Mouse (Mus musculus) intestine, embryonic 15.5 days (tissue): ENCODE measurements around the gene Chn2. TPM values are rescaled to one million over a fixed set of nuclear protein-coding genes. Genes with fewer than 3 reads are reported as not detected.

Source experiments
- ATAC-seq: fragments of 200-750 bp; cut with Nextera tagmentation; 2 replicates; pipeline ENCODE4 v1.8.0; 2017; ENCODE audit warnings: moderate TSS enrichment, moderate library complexity
- H3K27ac ChIP-seq: fragments of 300-500 bp; sonication (generic); 2 replicates; pipeline ENCODE4 v1.5.1; 2015; ENCODE audit warnings: mild to moderate bottlenecking, inconsistent platforms
- H3K27me3 ChIP-seq: fragments of 300-500 bp; sonication (generic); replicated peaks from 2 replicates; pipeline ENCODE4 v1.6.1; 2015; ENCODE audit warnings: inconsistent platforms
- H3K36me3 ChIP-seq: fragments of 300-500 bp; sonication (generic); 2 replicates; pipeline ENCODE4 v1.6.1; 2015; ENCODE audit warnings: inconsistent platforms
- H3K4me1 ChIP-seq: fragments of 300-500 bp; sonication (generic); replicated peaks from 2 replicates; pipeline ENCODE4 v1.6.1; 2015; ENCODE audit warnings: inconsistent platforms
- H3K4me2 ChIP-seq: fragments of 300-500 bp; sonication (generic); replicated peaks from 2 replicates; pipeline ENCODE4 v1.6.1; 2015; ENCODE audit warnings: mild to moderate bottlenecking, inconsistent platforms
- H3K4me3 ChIP-seq: fragments of 300-500 bp; sonication (generic); replicated peaks from 2 replicates; pipeline ENCODE4 v1.5.1; 2015; ENCODE audit warnings: inconsistent platforms
- H3K9ac ChIP-seq: fragments of 300-500 bp; sonication (generic); 2 replicates; pipeline ENCODE4 v1.6.1; 2015; ENCODE audit warnings: inconsistent platforms
- H3K9me3 ChIP-seq: fragments of 300-500 bp; sonication (generic); 2 replicates; pipeline ENCODE4 v1.6.1; 2016; ENCODE audit warnings: inconsistent platforms
- WGBS: fragments of 180-500 bp; shearing (Covaris S2); methylation state at CpG from one replicate; pipeline ENCODE4 v1.1.7; 2015; 5-methylcytosine and 5-hydroxymethylcytosine counted together
- polyA plus RNA-seq: library from polyadenylated mRNA; unstranded; fragments of >200 nt; fragmentation: Nextera tagmentation; extraction: Ambion mirVana; gene quantifications from 2 replicates; pipeline ENCODE4 v1.2.1, GENCODE M21; 2015

Chn2 gene
- polyA plus RNA-seq, 1 experiment from 2014 or later = 20.8 TPM

DNA sequence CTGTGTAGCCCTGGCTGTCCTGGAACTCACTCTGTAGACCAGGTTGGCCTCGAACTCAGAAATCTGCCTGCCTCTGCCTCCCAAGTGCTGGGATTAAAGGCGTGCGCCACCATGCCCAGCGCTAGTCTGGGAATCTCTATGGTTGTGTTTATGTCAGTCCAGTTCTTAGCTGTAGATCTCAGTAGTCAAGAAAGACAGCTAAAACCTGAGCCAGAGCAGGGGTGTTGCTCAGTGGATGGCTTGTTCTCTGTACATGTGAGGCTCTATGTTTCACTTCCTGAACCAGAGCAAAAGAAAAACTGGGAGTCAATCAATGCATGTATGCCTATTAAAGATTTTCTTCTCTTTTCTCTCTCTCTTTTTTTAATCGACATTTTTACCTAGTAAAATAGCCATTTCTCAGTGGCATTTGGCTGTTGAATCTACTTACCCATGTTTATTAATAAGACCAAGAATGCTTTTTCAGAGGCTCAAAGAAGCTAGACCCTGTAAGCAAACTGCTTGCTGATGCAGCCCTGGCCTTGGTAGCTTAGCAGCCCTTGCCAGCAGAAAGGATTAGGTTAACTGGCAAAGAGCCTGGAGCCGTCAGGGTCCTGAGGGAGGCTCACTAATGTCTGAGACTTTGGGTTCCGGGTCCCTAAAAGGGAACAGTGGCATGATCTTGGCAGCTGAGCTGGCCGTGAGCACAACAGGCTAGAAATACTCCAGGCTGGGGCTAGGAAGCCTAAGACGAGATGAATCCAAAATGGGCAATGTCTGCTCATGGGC, 87.1 kb downstream of the Chn2 start:
- Histone ChIP-seq H3K4me3 (no peak overlapping the region), H3K27me3 (no peaks in the 10 kb centered on the region), H3K36me3 (no peaks in the 10 kb centered on the region), H3K9ac (no peak overlapping the region), H3K27ac (no peak overlapping the region), H3K4me2 (no peak overlapping the region), H3K9me3 (no peaks in the 10 kb centered on the region), H3K4me1 (peaks cover 12% of the 10 kb centered on the region)
- ATAC-seq = no peak
- WGBS = 83% methylated on average over 9 of the region's 9 CpGs

DNA sequence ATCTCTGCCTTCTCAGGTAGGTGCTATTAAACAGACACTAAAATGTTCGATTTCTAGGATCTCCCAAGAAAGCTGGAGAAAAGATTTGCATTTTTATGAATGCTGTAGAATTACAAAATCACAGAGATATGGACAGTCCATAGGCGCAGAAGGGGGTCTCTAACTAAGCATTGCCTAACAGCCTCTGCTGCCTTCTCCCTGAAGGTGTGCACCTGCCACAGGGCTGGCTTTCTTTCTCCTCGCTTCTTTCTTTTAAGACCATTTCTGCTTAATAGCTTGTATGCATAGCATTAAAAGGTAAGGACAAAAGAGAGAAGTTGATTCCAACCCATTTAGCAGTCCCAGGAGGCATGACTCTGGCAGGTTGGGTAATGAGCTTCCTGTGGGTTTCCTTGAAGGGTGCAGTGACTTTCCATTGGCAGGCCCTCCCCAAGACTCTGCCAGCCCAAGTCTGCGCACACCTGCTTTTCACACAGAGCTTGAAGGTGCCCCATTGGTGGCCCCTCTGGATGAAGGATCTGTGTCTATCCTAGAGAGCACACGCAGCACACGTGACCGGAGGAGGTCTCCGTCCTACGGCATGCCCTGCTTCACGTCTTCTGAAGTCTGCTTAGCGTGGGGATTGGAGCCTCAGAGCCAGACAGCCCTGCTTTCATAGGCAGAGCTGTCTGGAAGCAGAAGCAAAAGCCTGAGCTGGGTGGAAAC, 87.8 kb downstream of the Chn2 start:
- 76% methylated on average over 11 of the region's 11 CpGs for WGBS
- Histone ChIP-seq H3K9ac (no peak overlapping the region; the same call in 1 of the 2 replicates), H3K4me2 (no peak overlapping the region), H3K4me3 (no peak overlapping the region), H3K27me3 (no peaks in the 10 kb centered on the region), H3K4me1 (peaks cover 12% of the 10 kb centered on the region), H3K27ac (no peak overlapping the region), H3K36me3 (no peaks in the 10 kb centered on the region), H3K9me3 (no peaks in the 10 kb centered on the region)
- ATAC-seq = no peak

DNA sequence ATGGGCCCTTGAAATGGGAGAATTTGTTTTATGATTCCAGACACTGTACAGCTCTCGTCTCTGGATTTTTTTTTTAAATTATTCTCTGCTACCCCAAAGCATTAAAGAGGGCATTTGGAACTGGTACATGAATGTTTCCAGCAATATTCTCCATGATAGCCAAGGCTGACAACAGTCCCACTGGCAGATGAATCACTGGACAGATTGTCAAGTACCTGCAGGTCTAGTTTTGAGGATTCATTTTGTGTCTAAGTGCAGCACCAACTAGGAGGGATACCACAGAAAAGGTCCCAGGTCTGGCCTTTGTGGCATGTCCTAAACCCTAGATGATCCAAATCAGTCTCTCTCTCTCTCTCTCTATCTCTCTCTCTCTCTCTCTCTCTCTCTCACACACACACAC, 89.3 kb downstream of the Chn2 start:
- no peak overlapping the region for H3K27ac ChIP-seq
- peaks cover 12% of the 10 kb centered on the region for H3K4me1 ChIP-seq
- no peak overlapping the region for H3K9ac ChIP-seq
- no peaks in the 10 kb centered on the region for H3K9me3 ChIP-seq
- no peaks in the 10 kb centered on the region for H3K36me3 ChIP-seq
- no peak for ATAC-seq
- no peaks in the 10 kb centered on the region for H3K27me3 ChIP-seq
- WGBS = 72% methylated on average over 1 of the region's 1 CpGs
- H3K4me2 ChIP-seq = no peak overlapping the region
- no peak overlapping the region for H3K4me3 ChIP-seq

GRCm38 (mm10) chr6:54129570-54129969, 90.2 kb downstream of the Chn2 start:
- no peak overlapping the region for H3K4me2 ChIP-seq
- H3K9me3 ChIP-seq = no peaks in the 10 kb centered on the region
- no peak overlapping the region for H3K4me3 ChIP-seq
- no peak overlapping the region for H3K27ac ChIP-seq
- 82% methylated on average over 2 of the region's 2 CpGs for WGBS
- H3K9ac ChIP-seq = no peak overlapping the region
- no peaks in the 10 kb centered on the region for H3K36me3 ChIP-seq
- peaks cover 12% of the 10 kb centered on the region for H3K4me1 ChIP-seq
- no peak for ATAC-seq
- H3K27me3 ChIP-seq = no peaks in the 10 kb centered on the region

GRCm38 (mm10) chr6:54130881-54131280, 91.5 kb downstream of the Chn2 start:
- H3K27me3 ChIP-seq = no peaks in the 10 kb centered on the region
- no peak for ATAC-seq
- no peak overlapping the region for H3K9ac ChIP-seq
- WGBS = 83% methylated on average over 3 of the region's 3 CpGs
- H3K4me2 ChIP-seq = no peak overlapping the region
- no peak overlapping the region for H3K4me3 ChIP-seq
- H3K4me1 ChIP-seq = peaks cover 2% of the 10 kb centered on the region; the same call in 1 of the 2 replicates
- H3K9me3 ChIP-seq = no peaks in the 10 kb centered on the region
- H3K27ac ChIP-seq = no peak overlapping the region
- no peaks in the 10 kb centered on the region for H3K36me3 ChIP-seq

DNA sequence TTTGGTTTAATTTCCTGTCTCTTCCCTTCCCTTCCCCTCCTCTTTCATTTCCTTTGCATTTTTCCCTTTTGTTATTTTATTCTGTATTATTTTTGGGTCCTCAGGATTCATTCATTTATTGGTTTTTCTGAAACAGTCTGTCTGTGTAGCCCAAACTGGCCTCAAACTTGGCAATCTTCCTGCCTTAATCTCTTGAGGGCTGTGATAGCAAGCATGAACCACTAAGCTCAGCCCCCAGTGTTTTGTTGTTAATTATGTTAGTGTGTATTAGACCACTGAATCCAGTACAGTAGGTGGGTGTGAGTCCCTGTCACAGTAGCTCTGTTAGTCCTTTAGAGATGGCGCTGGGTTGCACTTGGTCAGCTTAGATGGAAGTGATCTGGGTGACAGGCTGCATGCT, 93.2 kb downstream of the Chn2 start:
- H3K27me3 ChIP-seq = no peaks in the 10 kb centered on the region
- H3K36me3 ChIP-seq = no peaks in the 10 kb centered on the region
- H3K4me2 ChIP-seq = no peak overlapping the region
- no peaks in the 10 kb centered on the region for H3K9me3 ChIP-seq
- H3K4me3 ChIP-seq = no peak overlapping the region
- ATAC-seq = no peak
- no peak overlapping the region for H3K27ac ChIP-seq
- no peak overlapping the region for H3K9ac ChIP-seq
- H3K4me1 ChIP-seq = peaks cover 2% of the 10 kb centered on the region; the same call in 1 of the 2 replicates
- WGBS = 86% methylated on average over 1 of the region's 1 CpGs

- Histone ChIP-seq H3K9ac (no peak overlapping the region), H3K36me3 (no peaks in the 10 kb centered on the region), H3K9me3 (no peaks in the 10 kb centered on the region), H3K4me1 (peaks cover 2% of the 10 kb centered on the region; the same call in 1 of the 2 replicates), H3K4me3 (no peak overlapping the region), H3K4me2 (no peak overlapping the region), H3K27me3 (no peaks in the 10 kb centered on the region), H3K27ac (no peak overlapping the region)
- no peak for ATAC-seq
- WGBS = 87% methylated on average over 5 of the region's 5 CpGs
Measured at GRCm38 (mm10) chr6:54133231-54133630, 93.9 kb downstream of the Chn2 start.

- Histone ChIP-seq H3K4me3 (no peak overlapping the region), H3K36me3 (no peaks in the 10 kb centered on the region), H3K9ac (no peak overlapping the region), H3K9me3 (no peaks in the 10 kb centered on the region), H3K4me2 (no peak overlapping the region), H3K27me3 (no peaks in the 10 kb centered on the region), H3K4me1 (0 out of 2 replicates have a peak, but pooled peaks cover 2% of the 10 kb centered on the region), H3K27ac (no peak overlapping the region)
- no peak for ATAC-seq
- 89% methylated on average over 9 of the region's 9 CpGs for WGBS
Measured at GRCm38 (mm10) chr6:54138157-54138556, 98.8 kb downstream of the Chn2 start.

DNA sequence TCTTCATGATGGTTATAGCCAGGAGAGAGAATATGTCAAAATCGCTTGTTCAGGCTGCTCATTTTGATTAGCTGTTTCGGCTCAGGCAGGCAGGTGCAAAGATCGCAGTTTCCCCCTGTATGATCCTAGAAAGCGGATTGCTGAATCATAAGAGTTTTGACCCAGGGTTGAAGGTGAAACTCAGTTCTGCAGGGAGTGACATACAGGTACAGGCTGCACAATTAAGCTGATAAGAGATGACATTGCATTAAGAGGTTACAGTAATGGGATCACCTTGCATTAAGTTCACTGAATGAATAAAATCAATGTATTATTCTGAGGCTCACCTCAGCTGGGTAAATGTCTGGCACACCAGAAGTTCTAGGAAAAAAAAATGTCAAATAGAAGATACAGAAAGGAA, 101.1 kb downstream of the Chn2 start:
- ATAC-seq = no peak; the same call in 1 of the 2 replicates

DNA sequence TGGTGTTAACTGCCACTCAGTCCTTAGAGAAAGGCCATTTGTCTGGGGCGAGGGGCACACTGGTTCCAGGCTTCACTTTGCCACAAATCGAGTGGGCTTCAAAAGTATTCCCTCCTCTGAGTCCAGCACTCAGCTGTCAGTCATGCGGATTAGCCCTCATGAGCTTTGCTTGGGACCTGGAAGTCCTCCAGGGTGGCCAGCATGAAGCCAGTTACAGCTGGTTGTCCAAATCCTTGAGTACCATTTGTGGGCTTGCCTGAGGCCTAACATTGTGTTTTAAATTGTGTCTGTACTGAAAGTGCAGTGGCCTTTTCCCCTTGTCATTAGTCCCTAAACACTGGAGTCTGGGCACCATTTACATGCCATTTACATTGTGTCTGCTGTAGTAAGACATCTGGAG, 101.8 kb downstream of the Chn2 start:
- no peaks in the 10 kb centered on the region for H3K27me3 ChIP-seq
- 89% methylated on average over 3 of the region's 3 CpGs for WGBS
- no peak for ATAC-seq

More for the DNA sequence above, 101.1 kb downstream of the Chn2 start:
- WGBS = 79% methylated on average over 4 of the region's 4 CpGs
- H3K4me2 ChIP-seq = no peak overlapping the region
- no peaks in the 10 kb centered on the region for H3K36me3 ChIP-seq
- 0 out of 2 replicates have a peak, but pooled peaks cover 2% of the 10 kb centered on the region for H3K4me1 ChIP-seq
- no peak overlapping the region for H3K9ac ChIP-seq
- H3K4me3 ChIP-seq = no peak overlapping the region
- no peaks in the 10 kb centered on the region for H3K27me3 ChIP-seq
- no peaks in the 10 kb centered on the region for H3K9me3 ChIP-seq
- no peak overlapping the region for H3K27ac ChIP-seq

GRCm38 (mm10) chr6:54142848-54143651, 103.7 kb downstream of the Chn2 start:
- H3K4me3 ChIP-seq = no peak overlapping the region
- 75% methylated on average over 11 of the region's 11 CpGs for WGBS
- no peaks in the 10 kb centered on the region for H3K36me3 ChIP-seq
- no peak for ATAC-seq
- 0 out of 2 replicates have a peak, but pooled peaks cover 2% of the 10 kb centered on the region for H3K4me1 ChIP-seq
- no peak overlapping the region for H3K4me2 ChIP-seq
- H3K27ac ChIP-seq = no peak overlapping the region
- no peaks in the 10 kb centered on the region for H3K9me3 ChIP-seq
- no peaks in the 10 kb centered on the region for H3K27me3 ChIP-seq
- no peak overlapping the region for H3K9ac ChIP-seq

More for the DNA sequence above, 101.8 kb downstream of the Chn2 start:
- Histone ChIP-seq H3K9me3 (no peaks in the 10 kb centered on the region), H3K4me3 (no peak overlapping the region), H3K4me1 (0 out of 2 replicates have a peak, but pooled peaks cover 2% of the 10 kb centered on the region), H3K27ac (no peak overlapping the region), H3K36me3 (no peaks in the 10 kb centered on the region), H3K4me2 (no peak overlapping the region), H3K9ac (no peak overlapping the region)

- Histone ChIP-seq H3K9ac (no peak overlapping the region), H3K27ac (no peak overlapping the region), H3K27me3 (no peaks in the 10 kb centered on the region), H3K4me3 (no peak overlapping the region), H3K4me2 (no peak overlapping the region), H3K9me3 (no peaks in the 10 kb centered on the region), H3K4me1 (0 out of 2 replicates have a peak, but pooled peaks cover 2% of the 10 kb centered on the region), H3K36me3 (no peaks in the 10 kb centered on the region)
- 76% methylated on average over 2 of the region's 2 CpGs for WGBS
- no peak for ATAC-seq
Measured at GRCm38 (mm10) chr6:54143652-54143960, 104.3 kb downstream of the Chn2 start.
